ENCODE assay signal across 29 mouse cellular contexts in the genomic region with DNA sequence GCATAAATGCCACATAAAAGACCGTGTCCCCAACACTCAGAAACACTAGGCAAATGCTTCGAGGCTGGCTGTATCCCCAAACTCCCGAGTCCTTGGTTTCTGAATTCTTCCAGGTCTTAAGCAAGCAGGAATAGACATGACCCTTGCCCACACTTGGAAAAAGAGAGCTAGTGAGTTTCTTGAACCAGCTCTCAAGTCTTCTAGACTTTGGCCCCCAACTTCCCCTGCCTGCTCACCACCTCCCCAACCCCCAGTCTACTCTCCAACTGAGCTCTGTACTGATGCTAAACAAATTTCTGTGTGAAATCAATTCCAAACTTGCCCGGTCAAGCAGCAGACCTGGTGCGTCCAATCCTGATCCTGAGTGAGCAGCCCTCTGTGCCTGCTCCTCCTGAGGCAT. TPM values are rescaled to one million over a fixed set of nuclear protein-coding genes. Genes with fewer than 3 reads are reported as not detected.
DNase-seq lines count a peak whose midpoint lies in the region; ATAC-seq and TF ChIP-seq lines count a peak whose summit lies in the region.
"Had no signal": no experiment of that assay in that cellular context is flagged by ENCODE, and none has a peak within 500 bp of the region (broad histone marks: within the 10 kb centered on the region; RNA-seq: fewer than 3 reads in every experiment).

No protein-coding gene starts in this region.

- ATAC-seq in kidney, embryonic 14.5 days (ENCODE audit: low FRiP score, low TSS enrichment): no peak
- no peak for ATAC-seq in midbrain, embryonic 16.5 days
- no peak for ATAC-seq in midbrain, embryonic 13.5 days
- ATAC-seq in midbrain, postnatal 0 days (ENCODE audit: low FRiP score): no peak
- ATAC-seq: CD4-positive, CD25-positive, alpha-beta regulatory T cell, adult 4 months; intestine, embryonic 15.5 days had no signal

- DNase-seq in heart, adult 11 months: peak; percentile 55
- DNase-seq in heart, postnatal 14 days: no peak
- DNase-seq in kidney, adult 2 months: peak; percentile 64
- no peak for DNase-seq in midbrain, postnatal 0 days (ENCODE audit: low spot score)
- DNase-seq: adrenal gland, postnatal 14 days; cerebellum, adult 11-12 months; cerebellum, adult 9-11 months; embryo, embryonic 11 days; gastrocnemius, postnatal 25 days; heart, adult 18-20 months; heart, postnatal 4 days; layer of hippocampus, adult 9-11 months; thymus, adult 2 months; thymus, postnatal 36 days had no signal

- H3K4me2 ChIP-seq in kidney, embryonic 14.5 days (replicated peaks; ENCODE audit: low read depth, low read length): no peak overlapping the region
- no peak overlapping the region for H3K4me2 ChIP-seq in midbrain, embryonic 16.5 days (ENCODE audit: low read length)
- no peak overlapping the region for H3K4me2 ChIP-seq in midbrain, embryonic 13.5 days (replicated peaks)
- no peak overlapping the region for H3K4me2 ChIP-seq in midbrain, postnatal 0 days (ENCODE audit: low read depth, low read length, poor library complexity, severe bottlenecking)
- H3K4me2 ChIP-seq: embryonic facial prominence, embryonic 12.5 days; heart, embryonic 11.5 days; hindbrain, embryonic 15.5 days; intestine, embryonic 15.5 days; limb, embryonic 12.5 days; lung, embryonic 15.5 days; midbrain, embryonic 12.5 days; neural tube, embryonic 12.5 days had no signal

- WGBS in kidney, adult 2 months: 70% methylated on average over 5 of the region's 5 CpGs
- WGBS in kidney, embryonic 14.5 days: 86% methylated on average over 5 of the region's 5 CpGs
- WGBS in midbrain, embryonic 16.5 days: 86% methylated on average over 5 of the region's 5 CpGs
- WGBS in midbrain, embryonic 13.5 days: 92% methylated on average over 5 of the region's 5 CpGs
- 86% methylated on average over 5 of the region's 5 CpGs for WGBS in midbrain, postnatal 0 days

- H3K9me3 ChIP-seq in kidney, embryonic 14.5 days (ENCODE audit: control insufficient read depth, low read length): no peaks in the 10 kb centered on the region
- H3K9me3 ChIP-seq in midbrain, embryonic 16.5 days (replicated peaks; ENCODE audit: control insufficient read depth, low read length, poor library complexity, severe bottlenecking): no peaks in the 10 kb centered on the region
- H3K9me3 ChIP-seq in midbrain, embryonic 13.5 days: no peaks in the 10 kb centered on the region
- no peaks in the 10 kb centered on the region for H3K9me3 ChIP-seq in midbrain, postnatal 0 days (ENCODE audit: low read length)
- H3K9me3 ChIP-seq: embryonic facial prominence, embryonic 12.5 days; hindbrain, embryonic 15.5 days; intestine, embryonic 15.5 days; limb, embryonic 12.5 days; lung, embryonic 15.5 days; midbrain, embryonic 12.5 days; neural tube, embryonic 12.5 days had no signal

- H3K36me3 ChIP-seq in kidney, adult 2 months (ENCODE audit: control insufficient read depth, insufficient read depth, low read length): no peaks in the 10 kb centered on the region
- no peaks in the 10 kb centered on the region for H3K36me3 ChIP-seq in kidney, embryonic 14.5 days (ENCODE audit: control insufficient read depth, insufficient read depth, low read length)
- no peaks in the 10 kb centered on the region for H3K36me3 ChIP-seq in midbrain, embryonic 16.5 days (ENCODE audit: control insufficient read depth, insufficient read depth, low read length)
- no peaks in the 10 kb centered on the region for H3K36me3 ChIP-seq in midbrain, embryonic 13.5 days
- no peaks in the 10 kb centered on the region for H3K36me3 ChIP-seq in midbrain, postnatal 0 days (ENCODE audit: insufficient read depth, low read length)
- H3K36me3 ChIP-seq: embryonic facial prominence, embryonic 12.5 days; hindbrain, embryonic 15.5 days; intestine, embryonic 15.5 days; limb, embryonic 12.5 days; lung, embryonic 15.5 days; midbrain, embryonic 12.5 days; neural tube, embryonic 12.5 days had no signal

- no peak overlapping the region for H3K9ac ChIP-seq in kidney, embryonic 14.5 days (ENCODE audit: low read depth, low read length)
- no peak overlapping the region for H3K9ac ChIP-seq in midbrain, embryonic 16.5 days (ENCODE audit: low read depth, low read length)
- no peak overlapping the region for H3K9ac ChIP-seq in midbrain, embryonic 13.5 days (replicated peaks)
- H3K9ac ChIP-seq in midbrain, postnatal 0 days (replicated peaks; ENCODE audit: low read length, poor library complexity, severe bottlenecking): no peak overlapping the region
- H3K9ac ChIP-seq: embryonic facial prominence, embryonic 12.5 days; hindbrain, embryonic 15.5 days; intestine, embryonic 15.5 days; limb, embryonic 12.5 days; lung, embryonic 15.5 days; midbrain, embryonic 12.5 days; neural tube, embryonic 12.5 days had no signal

- H3K27me3 ChIP-seq in kidney, adult 2 months (replicated peaks; ENCODE audit: control insufficient read depth, insufficient read depth, low read length): no peaks in the 10 kb centered on the region; the same call in 1 of the 2 replicates
- no peaks in the 10 kb centered on the region for H3K27me3 ChIP-seq in kidney, embryonic 14.5 days (ENCODE audit: control insufficient read depth, insufficient read depth, low read length)
- no peaks in the 10 kb centered on the region for H3K27me3 ChIP-seq in midbrain, embryonic 16.5 days (ENCODE audit: control insufficient read depth, insufficient read depth, low read depth, low read length)
- no peaks in the 10 kb centered on the region for H3K27me3 ChIP-seq in midbrain, embryonic 13.5 days
- H3K27me3 ChIP-seq in midbrain, postnatal 0 days (ENCODE audit: insufficient read depth, low read length): no peaks in the 10 kb centered on the region
- H3K27me3 ChIP-seq: embryonic facial prominence, embryonic 12.5 days; hindbrain, embryonic 15.5 days; intestine, embryonic 15.5 days; lung, embryonic 15.5 days; midbrain, embryonic 12.5 days; neural tube, embryonic 12.5 days had no signal

- no peak for TF ChIP-seq POLR2A in kidney, adult 2 months (IDR thresholded peaks at IDR 0.05; ENCODE audit: low read depth, low read length)

- H3K4me3 ChIP-seq in kidney, adult 2 months (ENCODE audit: insufficient read depth, low read depth, low read length): no peak overlapping the region
- H3K4me3 ChIP-seq in kidney, embryonic 14.5 days (ENCODE audit: low read length): no peak overlapping the region
- H3K4me3 ChIP-seq in midbrain, embryonic 16.5 days (ENCODE audit: low read depth, low read length): no peak overlapping the region
- H3K4me3 ChIP-seq in midbrain, embryonic 13.5 days (replicated peaks): no peak overlapping the region
- no peak overlapping the region for H3K4me3 ChIP-seq in midbrain, postnatal 0 days (ENCODE audit: low read depth, low read length)
- H3K4me3 ChIP-seq: embryonic facial prominence, embryonic 12.5 days; hindbrain, embryonic 15.5 days; intestine, embryonic 15.5 days; left cerebral cortex, adult 2 months; limb, embryonic 12.5 days; lung, embryonic 15.5 days; midbrain, embryonic 12.5 days; myocyte; neural tube, embryonic 12.5 days had no signal

- H3K27ac ChIP-seq in kidney, adult 2 months (ENCODE audit: insufficient read depth, low read depth, low read length): no peak overlapping the region
- no peak overlapping the region for H3K27ac ChIP-seq in kidney, embryonic 14.5 days (ENCODE audit: low read depth, low read length)
- peak overlapping the region; percentile 63; the same call in 1 of the 2 replicates for H3K27ac ChIP-seq in midbrain, embryonic 16.5 days (ENCODE audit: low read length)
- H3K27ac ChIP-seq in midbrain, embryonic 13.5 days: no peak overlapping the region
- H3K27ac ChIP-seq in midbrain, postnatal 0 days (ENCODE audit: low read depth, low read length): 0 out of 2 replicates have a peak overlapping the region, but pooled peaks have one; percentile 40
- H3K27ac ChIP-seq: embryonic facial prominence, embryonic 12.5 days; hindbrain, embryonic 15.5 days; intestine, embryonic 15.5 days; limb, embryonic 12.5 days; lung, embryonic 15.5 days; midbrain, embryonic 12.5 days; neural tube, embryonic 12.5 days had no signal

- intact Hi-C loops in heart, postnatal 14 days (cut with DNase I): no loop called here

- H3K4me1 ChIP-seq in kidney, adult 2 months (ENCODE audit: control insufficient read depth, insufficient read depth, low read length): peaks cover 6% of the 10 kb centered on the region; the same call in 1 of the 2 replicates
- H3K4me1 ChIP-seq in kidney, embryonic 14.5 days (ENCODE audit: control insufficient read depth, insufficient read depth, low read length): no peaks in the 10 kb centered on the region
- peaks cover 4% of the 10 kb centered on the region; the same call in 1 of the 2 replicates for H3K4me1 ChIP-seq in midbrain, embryonic 16.5 days (ENCODE audit: control insufficient read depth, insufficient read depth, low read length)
- H3K4me1 ChIP-seq in midbrain, embryonic 13.5 days (replicated peaks): peaks cover 9% of the 10 kb centered on the region; the same call in 1 of the 2 replicates
- H3K4me1 ChIP-seq in midbrain, postnatal 0 days (ENCODE audit: insufficient read depth, low read length): no peaks in the 10 kb centered on the region; the same call in 1 of the 2 replicates
- H3K4me1 ChIP-seq: embryonic facial prominence, embryonic 12.5 days; intestine, embryonic 15.5 days; limb, embryonic 12.5 days; lung, embryonic 15.5 days; midbrain, embryonic 12.5 days; neural tube, embryonic 12.5 days had no signal

- TF ChIP-seq CTCF in kidney, adult 2 months (conservative IDR thresholded peaks at IDR 0.05; ENCODE audit: insufficient read depth, insufficient read length, low read depth, low read length): no peak
- TF ChIP-seq CTCF in midbrain, postnatal 0 days (IDR thresholded peaks at IDR 0.05): no peak

RNA-seq across cellular contexts. Expression of a gene that starts 39.4 kb away (rescaled TPM):
- under 1 TPM; 0.41 to 0.53 TPM for total RNA-seq in heart, postnatal 14 days (2021)
- 0.08 and 0.20 TPM in 2 replicates for polyA plus RNA-seq in kidney, adult 2 months (2012; rRNA removed)
- 0.43 and 0.76 TPM in 2 replicates for polyA plus RNA-seq in kidney, embryonic 14.5 days (2014; fragmentation: Nextera tagmentation; extraction: Ambion mirVana)
- 42.7 and 45.4 TPM in 2 replicates for polyA plus RNA-seq in midbrain, embryonic 16.5 days (2015; fragmentation: Nextera tagmentation; extraction: Ambion mirVana)
- 39.2 and 50.3 TPM in 2 replicates for polyA plus RNA-seq in midbrain, embryonic 13.5 days (2015; fragmentation: Nextera tagmentation; extraction: Ambion mirVana)
- 59.2 and 66.7 TPM in 2 replicates for total RNA-seq in midbrain, postnatal 0 days (2014; rRNA removed)
- polyA plus RNA-seq in midbrain, postnatal 0 days (2015; fragmentation: Nextera tagmentation; extraction: Ambion mirVana): 28.6 and 32.7 TPM in 2 replicates
- total RNA-seq: megakaryocyte progenitor cell, adult 5-6 weeks had no signal
- polyA plus RNA-seq: CD4-positive, CD25-positive, alpha-beta regulatory T cell, adult 4 months; myocyte had no signal

Comparison
In these comparisons a context has a peak if more than half of its experiments do, and no peak if none do; other contexts are left out.
1. DNase-seq: peak in heart, adult 11 months (single experiment) and kidney, adult 2 months (single experiment); none in heart, postnatal 14 days (0 of 2) and midbrain, postnatal 0 days (single experiment).
2. H3K27ac ChIP-seq: peak in midbrain, embryonic 16.5 days (single experiment) and midbrain, postnatal 0 days (single experiment); none in kidney, adult 2 months (single experiment), kidney, embryonic 14.5 days (single experiment) and midbrain, embryonic 13.5 days (single experiment).
3. RNA of a gene that starts 39.4 kb away (polyA plus RNA-seq): 39.2 to 50.3 TPM in midbrain, embryonic 13.5 days, 42.7 to 45.4 TPM in midbrain, embryonic 16.5 days and 28.6 to 32.7 TPM in midbrain, postnatal 0 days; 0.43 to 0.76 TPM in kidney, embryonic 14.5 days and 0.08 to 0.20 TPM in kidney, adult 2 months; every median in the first group is over 10 times any median in the second.